Mouse (Mus musculus): ENCODE data around the gene Gabrr2. TPM values are rescaled to one million over a fixed set of nuclear protein-coding genes. Genes with fewer than 3 reads are reported as not detected.
A peak's percentile ranks its signal among the peaks of the same experiment; 100 is the strongest.
"Not testable (repeated sequence)": the region's sequence is repeated elsewhere in the genome, so short reads cannot be mapped to it uniquely, and the experiment has no call there.

Gabrr2 gene
- polyA plus RNA-seq, 1 experiment from 2014 or later, result not detected

DNA sequence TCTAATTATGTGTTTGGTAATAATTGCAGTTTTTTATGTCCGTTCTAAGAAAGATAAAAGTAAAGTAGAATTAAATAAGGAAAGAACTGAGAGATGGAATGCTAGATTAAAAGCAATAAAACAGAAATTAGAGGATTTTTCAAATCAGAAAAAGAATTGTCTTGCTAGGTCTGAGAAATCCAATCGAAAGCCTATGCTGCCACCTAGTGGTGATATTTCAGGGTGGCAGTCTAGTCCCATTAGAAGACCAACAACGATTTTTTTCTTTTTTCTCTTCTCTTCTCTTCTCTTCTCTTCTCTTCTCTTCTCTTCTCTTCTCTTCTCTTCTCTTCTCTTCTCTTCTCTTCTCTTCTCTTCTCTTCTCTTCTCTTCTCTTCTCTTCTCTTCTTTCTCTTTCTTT, 56.3 kb downstream of the Gabrr2 start:
- H3K9me3 ChIP-seq (ENCODE audit: low read length); H3K27me3 ChIP-seq (ENCODE audit: insufficient read depth, low read length); H3K4me3 ChIP-seq (ENCODE audit: low read depth, low read length); H3K4me2 ChIP-seq (ENCODE audit: low read depth, low read length); ATAC-seq; H3K9ac ChIP-seq (replicated peaks); H3K36me3 ChIP-seq (replicated peaks; ENCODE audit: insufficient read depth, low read length); H3K27ac ChIP-seq (ENCODE audit: low read depth); H3K4me1 ChIP-seq (ENCODE audit: insufficient read depth): not testable (repeated sequence)
- WGBS (ENCODE audit: insufficient replicate concordance), result 4% methylated on average over 3 of the region's 3 CpGs
- TF ChIP-seq CTCF (IDR thresholded peaks at IDR 0.05; ENCODE audit: low read depth), result peak; percentile 79
- peak; percentile 81 for DNase-seq

DNA sequence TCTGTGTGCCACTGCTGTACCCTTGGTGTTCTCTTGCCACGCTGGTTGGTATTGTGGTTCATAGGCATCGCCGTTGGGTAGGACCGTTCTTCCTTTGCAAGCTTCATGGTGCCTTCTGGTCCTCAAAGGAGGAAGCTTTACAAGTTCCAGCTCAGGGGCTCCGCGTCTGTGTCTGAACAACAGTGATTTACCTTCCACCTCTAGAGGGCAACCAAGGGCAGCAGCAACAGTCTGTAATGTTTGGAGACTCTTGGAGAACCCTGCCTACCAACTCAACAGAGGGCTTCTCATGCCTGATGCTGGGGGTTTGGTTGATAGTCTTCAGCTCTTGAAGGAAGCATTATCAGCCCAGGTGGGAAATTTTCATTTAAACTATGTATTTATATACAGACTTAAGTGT, 61.7 kb downstream of the Gabrr2 start:
- 54% methylated on average over 6 of the region's 6 CpGs for WGBS (ENCODE audit: insufficient replicate concordance)
- peak; percentile 37 for DNase-seq

DNA sequence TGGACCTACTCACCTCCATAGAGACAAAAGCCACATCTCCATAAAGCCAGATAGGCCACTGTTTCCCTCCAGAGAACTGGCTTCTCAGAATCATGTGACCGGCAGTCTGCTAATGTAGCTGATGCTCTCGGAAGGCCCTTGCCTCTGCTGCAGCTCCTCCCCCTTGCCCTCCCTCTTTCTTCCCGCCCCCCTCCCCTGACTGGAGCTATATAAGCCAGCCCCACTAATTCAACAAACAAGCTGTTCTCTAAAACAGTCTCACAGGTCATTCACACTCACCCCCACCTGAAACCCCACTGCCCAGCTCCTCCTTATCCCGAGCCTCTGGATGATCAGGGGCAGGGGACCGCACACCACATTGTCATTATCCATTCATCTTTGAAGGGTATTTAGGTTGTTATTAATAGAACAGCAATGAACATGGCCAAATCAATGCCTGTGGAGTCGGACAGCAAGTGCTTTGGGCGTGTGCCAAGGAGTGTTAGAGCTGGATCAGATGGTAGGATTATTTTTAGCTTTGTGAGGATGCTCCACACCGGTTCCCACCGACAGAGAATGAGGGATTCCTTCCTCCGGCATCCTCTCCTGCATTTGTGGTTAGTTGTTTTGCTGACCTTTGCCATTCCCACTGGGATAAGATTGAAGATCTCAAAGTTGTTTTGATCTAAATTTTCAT, 62.7 kb downstream of the Gabrr2 start:
- Histone ChIP-seq H3K4me2 (ENCODE audit: low read depth, low read length) (no peak overlapping the region), H3K4me1 (ENCODE audit: insufficient read depth) (no peaks in the 10 kb centered on the region), H3K4me3 (ENCODE audit: low read depth, low read length) (no peak overlapping the region), H3K27ac (ENCODE audit: low read depth) (no peak overlapping the region), H3K9me3 (ENCODE audit: low read length) (no peaks in the 10 kb centered on the region), H3K36me3 (replicated peaks; ENCODE audit: insufficient read depth, low read length) (no peaks in the 10 kb centered on the region), H3K27me3 (ENCODE audit: insufficient read depth, low read length) (no peaks in the 10 kb centered on the region), H3K9ac (replicated peaks) (no peak overlapping the region)
- peak; percentile 25 for DNase-seq
- TF ChIP-seq CTCF (IDR thresholded peaks at IDR 0.05; ENCODE audit: low read depth), result no peak
- no peak for TF ChIP-seq EP300 (IDR thresholded peaks at IDR 0.05; ENCODE audit: low read depth)
- WGBS (ENCODE audit: insufficient replicate concordance), result 71% methylated on average over 10 of the region's 10 CpGs
- peak; percentile 70 for ATAC-seq

More for the DNA sequence above, 61.7 kb downstream of the Gabrr2 start:
- H3K27me3 ChIP-seq (ENCODE audit: insufficient read depth, low read length), result no peaks in the 10 kb centered on the region
- no peaks in the 10 kb centered on the region for H3K9me3 ChIP-seq (ENCODE audit: low read length)
- H3K36me3 ChIP-seq (replicated peaks; ENCODE audit: insufficient read depth, low read length), result no peaks in the 10 kb centered on the region
- no peak overlapping the region for H3K9ac ChIP-seq (replicated peaks)
- no peak overlapping the region for H3K4me2 ChIP-seq (ENCODE audit: low read depth, low read length)
- no peak for ATAC-seq
- TF ChIP-seq CTCF (IDR thresholded peaks at IDR 0.05; ENCODE audit: low read depth) (peak; percentile 69), EP300 (IDR thresholded peaks at IDR 0.05; ENCODE audit: low read depth) (no peak)
- H3K4me3 ChIP-seq (ENCODE audit: low read depth, low read length), result no peak overlapping the region
- no peaks in the 10 kb centered on the region for H3K4me1 ChIP-seq (ENCODE audit: insufficient read depth)
- H3K27ac ChIP-seq (ENCODE audit: low read depth), result no peak overlapping the region

DNA sequence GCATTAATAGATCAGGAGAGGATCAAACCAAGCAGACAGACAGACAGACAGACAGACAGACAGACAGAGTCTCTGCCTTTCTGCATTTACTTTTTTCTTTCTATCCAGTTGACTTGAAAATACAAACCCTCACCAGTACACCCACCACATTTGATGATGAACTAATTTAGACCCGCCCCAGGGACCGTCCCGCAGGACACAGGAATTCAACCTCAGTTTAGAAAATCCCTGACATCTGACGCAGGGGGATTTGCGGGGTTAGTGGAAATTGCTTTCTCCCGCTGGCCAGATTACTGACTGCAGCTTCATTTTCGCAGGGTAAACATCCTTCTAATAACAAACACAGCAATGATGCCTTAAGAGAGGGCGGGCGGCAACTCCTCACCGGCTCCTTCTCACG, 69.4 kb downstream of the Gabrr2 start, which contains the start of gene Gabrr1:
Gene Gabrr1 (plus strand): TSS at position 301 of the 400 bp plus-strand sequence.
- no peak for TF ChIP-seq CTCF (IDR thresholded peaks at IDR 0.05; ENCODE audit: low read depth)
- TF ChIP-seq EP300 (IDR thresholded peaks at IDR 0.05; ENCODE audit: low read depth), result no peak
- Histone ChIP-seq H3K36me3 (replicated peaks; ENCODE audit: insufficient read depth, low read length) (no peaks in the 10 kb centered on the region), H3K9ac (replicated peaks) (no peak within 1 kb of the TSS), H3K9me3 (ENCODE audit: low read length) (no peaks in the 10 kb centered on the region), H3K4me2 (ENCODE audit: low read depth, low read length) (no peak within 1 kb of the TSS), H3K4me1 (ENCODE audit: insufficient read depth) (no peaks in the 10 kb centered on the region), H3K27ac (ENCODE audit: low read depth) (no peak within 1 kb of the TSS), H3K27me3 (ENCODE audit: insufficient read depth, low read length) (no peaks in the 10 kb centered on the region), H3K4me3 (ENCODE audit: low read depth, low read length) (no peak within 1 kb of the TSS)
- ATAC-seq (no peak), DNase-seq (no peak)
- WGBS (ENCODE audit: insufficient replicate concordance), result 68% methylated on average over 11 of the region's 11 CpGs

Other genes starting within 250 kb of the Gabrr2 start
- gene Ankrd6, start 112.2 kb upstream of the Gabrr2 start, polyA plus RNA-seq (2015; fragmentation: Nextera tagmentation; extraction: Ambion mirVana), result 0.36 and 0.54 TPM in 2 replicates
- 1.7 and 1.8 TPM in 2 replicates for gene Rragd, start 80.0 kb upstream of the Gabrr2 start, polyA plus RNA-seq (2015; fragmentation: Nextera tagmentation; extraction: Ambion mirVana)
- 22.4 and 23.2 TPM in 2 replicates for gene Ube2j1, start 31.6 kb upstream of the Gabrr2 start, polyA plus RNA-seq (2015; fragmentation: Nextera tagmentation; extraction: Ambion mirVana)
- gene Gabrr1, start 69.5 kb downstream of the Gabrr2 start, polyA plus RNA-seq (2015; fragmentation: Nextera tagmentation; extraction: Ambion mirVana), result not detected in 2 replicates
- gene Pm20d2, start 126.7 kb downstream of the Gabrr2 start, polyA plus RNA-seq (2015; fragmentation: Nextera tagmentation; extraction: Ambion mirVana), result 0.14 and 0.21 TPM in 2 replicates
- 0.04 and 0.08 TPM in 2 replicates for gene Srsf12, start 146.0 kb downstream of the Gabrr2 start, polyA plus RNA-seq (2015; fragmentation: Nextera tagmentation; extraction: Ambion mirVana)
- gene Pnrc1, start 227.2 kb downstream of the Gabrr2 start, polyA plus RNA-seq (2015; fragmentation: Nextera tagmentation; extraction: Ambion mirVana), result 71.4 and 74.3 TPM in 2 replicates
- gene Rngtt, start 247.3 kb downstream of the Gabrr2 start, polyA plus RNA-seq (2015; fragmentation: Nextera tagmentation; extraction: Ambion mirVana), result 8.6 and 9.3 TPM in 2 replicates

Measured in liver, postnatal 0 days (tissue).